Mouse (Mus musculus): ENCODE data around the gene Lgals12.

The Lgals12 gene

DNA sequence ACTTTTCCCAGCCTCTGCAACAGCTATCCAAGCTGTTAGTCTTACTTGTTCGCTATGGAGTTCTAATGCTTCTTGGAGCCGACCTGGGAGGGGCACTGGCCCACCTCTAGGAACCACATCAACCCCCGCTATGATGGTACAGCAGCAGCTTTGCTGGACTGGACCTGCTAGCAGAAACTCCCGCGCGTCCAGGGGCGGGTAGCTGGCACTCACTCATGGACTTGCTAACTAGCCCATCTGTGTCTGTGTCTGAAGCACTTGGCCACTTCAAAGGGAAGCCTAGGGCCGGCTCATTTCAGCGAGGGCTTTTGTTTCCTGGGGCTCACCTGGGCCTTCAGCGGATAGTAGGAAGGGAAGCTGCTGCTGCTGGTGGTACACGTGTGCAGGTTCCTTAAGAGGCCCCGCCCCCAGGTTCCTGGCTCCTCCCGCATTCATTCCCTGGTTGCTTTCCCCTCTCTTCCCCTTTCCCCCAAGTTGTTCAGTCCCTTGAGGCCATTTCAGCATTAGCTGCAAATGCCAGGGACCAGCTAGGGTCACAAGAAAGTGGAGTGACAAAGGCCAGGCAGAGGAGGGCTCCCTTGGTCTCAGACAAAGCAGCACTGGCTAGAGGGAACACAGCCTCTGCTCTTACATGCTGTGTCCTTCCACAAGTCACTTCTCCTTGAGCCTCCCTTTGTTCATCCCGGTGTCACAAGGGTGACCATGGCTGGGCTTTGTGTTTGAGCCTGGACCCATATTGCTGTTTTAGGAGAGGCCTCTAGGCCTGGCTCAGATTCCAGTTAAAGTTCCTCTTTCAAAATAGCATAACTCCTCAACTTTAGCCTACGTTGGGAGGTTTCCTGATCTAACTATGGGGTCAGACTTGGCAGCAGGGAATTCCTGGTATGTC lies at the start of gene Lgals12:
Lgals12 (minus strand) TSS at position 393 of the 889 bp plus-strand sequence.
- peak; percentile 58 to 70 for DNase-seq (ENCODE audit: low spot score in 2 of 2)

DNA sequence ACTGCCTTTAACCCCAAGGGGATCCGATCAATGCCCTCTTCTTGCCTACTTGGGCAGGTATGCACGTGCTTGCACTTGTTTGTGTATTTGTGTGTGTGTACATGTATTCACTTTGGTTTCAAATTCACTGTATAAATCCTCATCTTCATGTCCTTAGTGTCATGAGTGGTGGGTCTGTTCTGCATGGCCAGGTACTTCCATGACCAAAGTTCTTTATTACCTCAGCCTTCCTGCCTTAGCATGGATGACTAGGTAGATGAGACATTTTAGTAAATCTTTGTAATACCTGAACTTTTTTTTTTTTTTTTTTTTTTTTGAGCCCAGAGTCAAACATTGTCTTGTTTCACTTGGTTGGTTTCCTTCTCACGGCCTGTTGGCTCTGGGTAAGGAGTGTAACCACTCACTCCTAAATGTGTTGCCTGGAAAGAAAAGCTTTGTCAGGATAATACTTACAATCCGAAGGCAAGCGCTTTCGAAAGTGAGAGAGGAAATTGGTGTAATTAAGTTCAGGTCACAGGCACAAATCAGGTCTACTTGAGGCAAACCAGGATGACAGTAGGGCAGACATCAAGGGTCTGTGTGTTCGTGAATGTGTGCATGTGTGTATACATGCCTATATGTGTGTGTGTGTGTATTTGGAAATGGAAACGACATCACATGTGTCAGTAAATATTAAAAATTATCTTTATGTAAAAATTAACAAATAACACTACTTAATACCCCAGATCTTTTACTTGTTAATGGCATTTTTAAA lies 42.1 kb upstream of the Lgals12 start:
- no peak for DNase-seq (ENCODE audit: low spot score in 2 of 2)

DNA sequence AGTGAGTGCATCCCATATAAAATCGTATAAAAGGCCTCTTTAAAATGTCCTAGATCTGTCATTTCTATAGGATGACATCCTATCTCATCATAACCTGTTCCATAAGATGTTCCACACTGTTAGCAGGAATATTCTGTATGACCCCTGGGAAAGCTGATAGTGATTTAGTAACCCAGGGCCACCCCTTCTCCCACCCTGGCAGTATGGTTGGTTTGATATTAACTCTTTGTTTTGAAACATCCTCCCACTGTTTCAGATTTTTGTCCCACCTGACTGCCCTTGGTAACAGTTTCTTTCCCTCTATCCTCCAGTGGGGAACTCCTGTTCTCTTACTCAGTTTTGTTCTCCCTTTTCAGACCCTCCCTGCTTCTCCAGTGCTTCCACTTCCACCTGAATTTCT lies 26.8 kb upstream of the Lgals12 start:
- DNase-seq (ENCODE audit: low spot score in 2 of 2): no peak

- DNase-seq (ENCODE audit: low spot score in 2 of 2): no peak
These were observed 26.0 kb upstream of the Lgals12 start for GRCm38 (mm10) chr19:7633021-7633420.

- peak; percentile 73 to 78 for DNase-seq (ENCODE audit: low spot score in 2 of 2)
These were observed 10.7 kb upstream of the Lgals12 start for GRCm38 (mm10) chr19:7617696-7618095.

DNA sequence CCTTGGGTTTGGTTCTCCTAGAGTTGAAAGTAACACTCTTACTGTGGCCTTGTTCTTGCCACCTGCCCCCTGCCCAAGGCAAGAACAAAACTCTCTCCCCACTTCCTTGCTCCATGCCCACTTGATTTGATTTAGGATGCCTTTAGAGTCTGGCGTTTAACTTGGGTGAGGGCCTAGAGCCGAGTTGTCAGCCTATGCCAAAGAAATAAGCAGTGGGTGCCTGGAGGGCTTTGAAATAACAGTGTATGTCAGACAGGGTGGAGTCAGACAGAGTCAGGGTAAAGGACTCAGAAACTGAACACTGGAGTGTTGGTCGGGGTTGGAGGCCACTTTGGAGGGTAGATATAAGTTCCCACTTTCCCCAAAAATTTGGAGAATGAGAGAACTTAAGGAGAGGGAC lies 10.1 kb upstream of the Lgals12 start:
- DNase-seq (ENCODE audit: low spot score in 2 of 2): no peak

DNA sequence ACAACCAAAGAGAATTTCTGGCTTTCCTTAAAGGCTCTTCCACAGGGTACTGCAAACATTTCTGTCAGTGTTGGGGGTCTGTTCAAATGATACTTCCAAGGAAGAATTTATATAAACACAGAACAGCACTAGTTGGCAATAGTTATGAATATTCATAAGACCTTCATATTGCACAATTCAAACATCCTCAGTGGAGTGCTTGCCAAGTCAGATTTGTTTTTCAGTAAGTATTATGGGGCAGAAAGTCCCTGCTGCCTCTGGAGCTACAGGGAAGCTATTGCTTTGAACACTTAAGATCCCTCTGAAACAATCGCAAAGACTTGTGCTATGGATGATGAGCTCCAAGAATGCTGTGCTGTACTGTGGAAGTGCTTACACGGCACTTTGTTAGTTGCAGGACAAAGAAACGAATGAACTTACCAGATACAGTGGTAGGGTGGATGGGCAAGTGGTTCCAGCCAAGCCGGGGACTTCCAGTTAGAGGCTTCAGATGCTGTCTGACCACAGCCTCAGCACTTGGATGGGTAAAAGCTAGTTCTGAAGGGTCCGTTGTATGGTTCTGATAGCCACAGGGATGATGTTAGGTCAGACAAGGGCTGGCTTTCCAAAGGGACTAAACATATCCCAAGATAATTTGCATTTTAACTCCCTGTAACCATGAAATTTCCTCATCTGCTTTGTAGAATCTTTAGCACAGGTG lies 9.4 kb upstream of the Lgals12 start:
- no peak for DNase-seq (ENCODE audit: low spot score in 2 of 2)

- DNase-seq (ENCODE audit: low spot score in 2 of 2): no peak
These were observed 6.2 kb upstream of the Lgals12 start for GRCm38 (mm10) chr19:7613151-7613550.

DNA sequence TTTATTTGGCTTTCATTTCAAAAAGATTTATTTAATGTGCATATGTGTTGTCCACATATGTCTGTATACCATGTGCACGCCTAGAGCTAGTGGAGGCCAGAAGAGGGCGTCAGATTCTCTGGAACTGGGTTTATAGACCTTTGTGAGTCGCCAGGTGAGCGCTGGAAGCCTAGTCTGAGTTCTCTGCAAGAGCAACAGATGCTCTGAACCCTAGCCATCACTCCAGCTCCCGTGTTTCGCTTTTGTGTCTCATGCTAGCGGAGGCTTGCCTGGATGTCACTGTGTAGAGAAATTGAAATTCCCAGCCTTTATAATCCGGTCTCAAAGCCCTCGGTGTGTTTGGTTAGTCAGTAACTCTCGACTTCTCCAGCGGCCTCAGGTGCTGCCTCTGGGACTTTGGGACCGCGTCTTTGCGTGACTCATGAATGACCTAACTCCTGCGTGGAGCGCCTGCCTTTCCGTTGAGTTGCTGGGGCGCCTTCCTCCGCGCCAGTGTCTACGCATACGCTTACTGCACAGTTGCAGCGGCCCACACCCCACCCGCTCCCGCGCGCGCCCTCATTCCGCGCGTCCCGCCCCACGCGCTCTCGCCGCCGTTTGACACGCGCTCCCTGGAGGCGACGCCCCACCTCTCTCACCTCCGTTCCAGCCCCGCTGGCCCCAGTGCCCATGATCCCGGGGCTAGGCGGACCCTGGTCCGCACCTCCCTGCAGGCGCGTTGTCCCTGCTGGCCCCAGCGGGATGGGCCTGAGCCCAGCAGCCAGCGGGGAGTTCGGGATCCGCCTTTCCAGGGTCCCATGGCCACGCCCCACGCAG lies 5.2 kb upstream of the Lgals12 start, which contains the start of gene Hrasls5:
Hrasls5 (plus strand) TSS at position 600 of the 816 bp plus-strand sequence.
- peak; percentile 72 to 73 for DNase-seq (ENCODE audit: low spot score in 2 of 2)

DNA sequence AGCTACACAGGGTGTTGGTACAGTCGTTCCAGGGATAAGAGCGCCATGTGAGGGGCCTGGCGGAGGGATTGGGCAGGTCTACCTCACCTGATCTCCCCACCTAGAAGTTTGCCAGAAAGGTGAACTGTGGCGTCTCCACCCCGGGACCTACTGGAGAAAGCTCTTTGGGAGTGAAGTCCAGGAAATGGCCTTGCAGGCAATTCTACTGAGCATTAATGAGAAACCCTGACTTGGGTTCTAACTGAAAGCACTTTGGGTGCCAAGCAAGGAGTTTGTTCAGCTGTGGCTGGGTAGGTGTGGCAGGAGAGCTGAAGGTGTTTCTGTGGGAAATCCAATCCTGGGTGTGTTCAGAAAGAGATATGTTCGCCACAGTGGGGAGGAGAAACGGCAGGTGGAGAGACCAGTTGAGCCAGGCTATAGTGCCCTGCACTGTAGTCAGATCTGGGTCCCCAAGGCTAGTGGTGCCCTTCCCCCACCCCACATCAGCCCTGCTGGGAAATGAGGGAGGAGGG lies 753 bp upstream of the Lgals12 start:
- no peak for DNase-seq (ENCODE audit: low spot score in 2 of 2)

DNA sequence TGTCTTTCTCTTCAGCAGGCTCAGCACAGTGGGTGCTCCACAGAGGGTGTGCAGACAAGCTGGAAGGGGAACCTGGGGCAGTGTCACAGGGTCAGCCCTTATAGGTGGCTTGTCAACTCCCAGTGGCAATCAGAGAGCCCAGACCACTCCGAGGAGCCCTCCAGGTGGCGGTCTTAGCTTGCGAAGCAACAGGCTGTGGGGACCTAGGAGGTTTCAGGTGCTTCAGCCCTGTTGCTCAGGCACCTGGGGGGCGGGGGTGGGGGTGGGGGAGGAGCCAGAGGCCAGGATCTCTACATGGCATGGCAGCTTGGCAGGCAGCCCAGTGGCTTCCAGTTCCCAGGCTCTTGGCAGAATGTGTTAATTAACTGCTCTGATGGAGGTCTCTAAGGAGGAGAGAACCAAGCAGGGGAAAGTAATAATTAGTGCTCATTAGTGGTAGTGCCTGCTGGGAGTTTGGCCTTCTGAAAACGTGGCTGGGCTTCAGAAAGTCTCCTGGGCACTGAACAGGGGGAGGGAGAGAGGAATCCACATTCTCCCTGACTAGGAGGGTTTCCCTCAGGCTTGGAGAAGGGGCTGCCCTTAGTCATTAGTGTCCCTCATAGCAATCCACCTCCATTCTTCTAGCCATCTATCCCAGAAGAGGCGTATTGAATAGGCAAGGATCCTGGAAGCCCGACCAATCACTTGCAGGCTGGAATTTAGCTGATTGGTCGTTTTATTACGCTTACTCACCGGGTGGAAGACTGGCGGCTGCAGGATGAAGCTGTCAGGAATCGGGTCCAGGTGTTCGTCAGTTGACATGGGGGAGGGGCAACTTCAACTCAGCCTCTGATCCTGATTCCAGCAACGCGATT lies 836 bp downstream of the Lgals12 start:
- DNase-seq (ENCODE audit: low spot score in 2 of 2): peak; percentile 39 to 63

GRCm38 (mm10) chr19:7605013-7605412 lies 2.0 kb downstream of the Lgals12 start:
- DNase-seq (ENCODE audit: low spot score in 2 of 2): no peak

DNA sequence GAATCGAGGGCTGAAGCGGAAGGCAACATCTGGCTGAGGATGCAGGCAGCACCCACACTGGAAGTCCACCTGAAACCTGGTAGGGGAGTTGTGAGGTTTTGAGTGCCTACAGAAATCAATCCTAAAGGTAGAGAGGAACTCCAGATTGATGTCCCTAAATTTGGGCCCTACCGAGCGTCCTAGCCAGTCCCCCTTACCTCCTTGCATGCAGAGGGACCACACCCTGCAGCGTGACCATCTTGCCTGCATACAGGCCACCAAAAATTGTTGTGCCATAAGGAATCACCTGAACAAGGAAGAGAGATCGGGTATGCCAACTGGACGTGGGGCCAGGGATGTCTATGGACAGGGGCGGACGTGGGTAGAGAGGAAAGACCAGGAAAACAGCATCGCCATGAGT lies 2.9 kb downstream of the Lgals12 start:
- no peak for DNase-seq (ENCODE audit: low spot score in 2 of 2)

DNA sequence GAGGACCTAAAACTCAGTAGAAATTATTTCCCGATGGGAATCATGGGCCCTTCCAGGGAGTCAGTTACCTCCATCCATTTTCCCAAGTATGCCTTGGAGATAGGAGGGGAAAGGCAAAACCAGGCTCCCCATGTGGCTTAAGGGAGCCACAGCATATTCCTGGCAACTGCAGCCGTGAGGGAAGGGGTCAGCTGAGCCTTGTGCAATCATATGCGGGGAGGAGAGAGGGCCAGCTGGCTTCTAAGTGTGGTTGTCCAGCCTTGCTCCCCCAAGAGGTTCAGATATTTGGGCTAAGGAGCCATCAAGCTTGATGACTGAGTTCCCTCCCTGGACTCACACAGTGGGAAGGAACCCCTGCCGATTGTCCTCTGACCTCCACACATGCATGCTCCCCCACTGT lies 5.4 kb downstream of the Lgals12 start:
- no peak for DNase-seq (ENCODE audit: low spot score in 2 of 2)

DNA sequence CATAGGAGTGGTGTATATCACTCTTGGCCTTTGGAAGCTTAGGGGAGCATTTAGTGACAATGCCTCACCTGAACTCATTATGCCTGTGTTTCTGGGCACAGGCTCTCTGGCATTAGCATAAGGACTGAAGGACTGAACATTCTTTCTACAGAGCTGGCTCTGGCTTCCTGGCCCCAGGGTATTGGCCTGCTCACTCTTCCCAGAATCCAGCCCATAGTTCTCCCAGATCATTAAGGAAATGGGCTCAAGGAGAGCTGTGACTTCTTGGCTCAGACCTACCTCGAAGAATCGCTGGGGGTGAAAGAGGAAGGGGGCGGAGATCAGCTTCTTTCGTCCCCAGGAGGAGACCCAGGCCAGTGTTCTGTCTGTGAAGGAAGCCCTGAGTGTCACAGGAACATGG lies 8.5 kb downstream of the Lgals12 start:
- no peak for DNase-seq (ENCODE audit: low spot score in 2 of 2)

DNA sequence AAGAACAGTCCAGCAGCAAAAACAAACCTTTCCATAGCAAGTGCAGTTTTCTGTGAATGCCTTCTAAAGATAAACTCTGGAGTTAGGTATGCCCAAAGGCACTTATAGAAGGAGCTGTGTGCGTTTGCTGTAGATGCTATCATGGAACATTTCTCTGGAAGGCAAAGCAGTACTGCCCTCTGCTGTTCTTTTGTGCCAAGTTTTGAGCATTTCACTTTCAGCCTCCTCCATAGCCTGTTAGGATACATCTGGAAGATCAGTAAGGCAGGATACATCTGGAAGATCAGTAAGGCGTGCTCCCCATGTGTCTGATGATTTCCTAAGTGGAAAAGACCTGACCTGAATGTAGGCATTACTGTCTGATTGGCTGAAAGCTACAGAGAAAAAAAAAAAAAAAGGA lies 11.5 kb downstream of the Lgals12 start:
- DNase-seq (ENCODE audit: low spot score in 2 of 2): peak; percentile 70 to 76

GRCm38 (mm10) chr19:7592018-7592417 lies 15.0 kb downstream of the Lgals12 start:
- DNase-seq (ENCODE audit: low spot score in 2 of 2): no peak

DNA sequence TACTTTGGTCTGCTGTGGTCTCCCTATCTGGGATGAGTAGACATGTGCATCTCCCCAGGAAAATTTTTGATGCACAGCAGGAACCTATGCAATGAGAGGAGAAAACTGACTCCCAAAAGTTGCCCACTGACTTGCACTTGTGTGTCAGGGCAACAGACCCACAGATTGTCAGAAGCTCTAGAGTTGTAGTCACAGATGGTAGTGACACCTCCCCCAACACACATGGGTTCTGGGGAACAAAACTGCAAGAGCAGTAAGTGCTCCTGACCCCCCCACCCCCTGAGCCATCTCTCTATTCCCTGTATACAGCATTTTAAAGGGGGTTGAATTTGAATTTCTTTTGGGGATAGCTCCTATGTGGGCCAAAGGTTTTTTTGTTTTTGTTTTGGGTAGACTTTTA lies 16.2 kb downstream of the Lgals12 start:
- DNase-seq (ENCODE audit: low spot score in 2 of 2): no peak

DNA sequence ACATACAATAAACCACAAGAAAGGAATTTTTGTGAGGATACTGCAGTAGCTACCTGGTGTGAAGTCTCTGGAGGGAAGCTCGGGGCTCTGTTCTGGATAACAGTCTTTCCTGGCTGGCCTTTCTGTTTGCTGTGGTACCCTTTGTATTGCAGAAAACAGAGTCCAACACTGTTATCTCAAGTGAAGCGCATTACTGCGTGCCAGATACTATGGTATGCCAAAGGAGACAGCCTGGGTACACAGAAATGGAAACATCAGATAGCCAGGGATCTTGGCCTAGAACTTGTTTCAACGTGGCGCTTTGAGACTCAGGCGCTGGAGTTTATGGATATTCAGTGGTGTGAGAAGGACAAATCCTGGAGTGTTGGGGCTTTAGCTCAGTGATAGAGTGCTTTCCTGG lies 21.2 kb downstream of the Lgals12 start:
- no peak for DNase-seq (ENCODE audit: low spot score in 2 of 2)

GRCm38 (mm10) chr19:7585279-7585678 lies 21.7 kb downstream of the Lgals12 start:
- DNase-seq (ENCODE audit: low spot score in 2 of 2): no peak
